ENCODE assay signal across 35 mouse cellular contexts in the genomic region with DNA sequence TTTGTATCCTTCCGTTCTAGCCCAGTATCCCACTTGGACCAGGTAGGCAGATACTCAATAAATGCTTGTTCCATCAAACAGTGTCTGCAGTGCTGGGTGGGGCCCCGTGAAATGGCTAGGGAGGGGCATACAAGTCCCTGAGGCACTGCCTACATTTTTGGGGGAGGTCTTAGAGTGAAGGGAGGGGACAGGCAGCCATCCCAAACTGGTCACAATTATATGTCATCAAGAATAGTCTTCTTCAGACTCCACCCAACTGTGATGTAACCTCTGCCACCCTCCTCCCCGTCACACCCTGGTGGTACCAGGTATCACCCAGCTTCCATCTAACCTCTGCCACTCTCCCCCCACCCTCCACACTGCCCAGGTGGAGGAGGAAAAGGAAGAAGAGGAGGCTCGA. TPM values are rescaled to one million over a fixed set of nuclear protein-coding genes. Genes with fewer than 3 reads are reported as not detected.
DNase-seq lines count a peak whose midpoint lies in the region; ATAC-seq and TF ChIP-seq lines count a peak whose summit lies in the region.
"Had no signal": no experiment of that assay in that cellular context is flagged by ENCODE, and none has a peak within 500 bp of the region (broad histone marks: within the 10 kb centered on the region; RNA-seq: fewer than 3 reads in every experiment).

No protein-coding gene starts in this region.

- H3K4me2 ChIP-seq in liver, embryonic 15.5 days = no peak overlapping the region
- H3K4me2 ChIP-seq in liver, embryonic 12.5 days = no peak overlapping the region
- H3K4me2 ChIP-seq in intestine, embryonic 16.5 days (ENCODE audit: low read depth, low read length) = no peak overlapping the region
- H3K4me2 ChIP-seq: heart, embryonic 11.5 days; hindbrain, embryonic 12.5 days; kidney, embryonic 15.5 days; limb, embryonic 15.5 days; lung, embryonic 14.5 days; midbrain, embryonic 13.5 days; neural tube, embryonic 15.5 days had no signal

- no peak for TF ChIP-seq CTCF in bone marrow, adult 2 months (IDR thresholded peaks at IDR 0.05; ENCODE audit: control insufficient read depth, insufficient read depth, low read length)
- no peak for TF ChIP-seq CTCF in kidney, adult 2 months (conservative IDR thresholded peaks at IDR 0.05; ENCODE audit: insufficient read depth, insufficient read length, low read depth, low read length)

- peaks cover 52% of the 10 kb centered on the region for H3K4me1 ChIP-seq in liver, embryonic 15.5 days (replicated peaks)
- H3K4me1 ChIP-seq in liver, embryonic 12.5 days = peaks cover 41% of the 10 kb centered on the region
- H3K4me1 ChIP-seq in bone marrow, adult 2 months (ENCODE audit: control insufficient read depth, insufficient read depth, low read length) = peaks cover 13% of the 10 kb centered on the region
- peaks cover 58% of the 10 kb centered on the region for H3K4me1 ChIP-seq in intestine, embryonic 16.5 days (ENCODE audit: control insufficient read depth, insufficient read depth, low read length)
- H3K4me1 ChIP-seq in kidney, adult 2 months (ENCODE audit: control insufficient read depth, insufficient read depth, low read length) = peaks cover 9% of the 10 kb centered on the region; the same call in 1 of the 2 replicates

- no peak for ATAC-seq in liver, embryonic 15.5 days (ENCODE audit: insufficient read depth)
- ATAC-seq in liver, embryonic 12.5 days = no peak
- no peak for ATAC-seq in intestine, embryonic 16.5 days
- peak; percentile 73 for ATAC-seq in neutrophil, adult 5-6 weeks (ENCODE audit: extremely low read depth, insufficient number of reproducible peaks, low FRiP score, poor library complexity, severe bottlenecking)
- ATAC-seq: forebrain, embryonic 14.5 days; hindbrain, postnatal 0 days; midbrain, embryonic 13.5 days had no signal

- WGBS in liver, embryonic 15.5 days (ENCODE audit: insufficient replicate concordance) = 39% methylated on average over 4 of the region's 4 CpGs
- 41% methylated on average over 4 of the region's 4 CpGs for WGBS in liver, embryonic 12.5 days (ENCODE audit: insufficient replicate concordance)
- WGBS in bone marrow, adult 2 months = 41% methylated on average over 4 of the region's 4 CpGs
- 46% methylated on average over 4 of the region's 4 CpGs for WGBS in intestine, embryonic 16.5 days
- WGBS in kidney, adult 2 months = 76% methylated on average over 4 of the region's 4 CpGs

- peak overlapping the region; percentile 54; the same call in 1 of the 2 replicates for H3K27ac ChIP-seq in liver, embryonic 15.5 days (replicated peaks)
- H3K27ac ChIP-seq in liver, embryonic 12.5 days = no peak overlapping the region
- peak overlapping the region; percentile 94 for H3K27ac ChIP-seq in bone marrow, adult 2 months (ENCODE audit: control insufficient read depth, insufficient read depth, low read depth, low read length, poor library complexity)
- H3K27ac ChIP-seq in intestine, embryonic 16.5 days (ENCODE audit: low read length) = peak overlapping the region; percentile 68
- H3K27ac ChIP-seq in kidney, adult 2 months (ENCODE audit: insufficient read depth, low read depth, low read length) = no peak overlapping the region
- H3K27ac ChIP-seq: hindbrain, embryonic 12.5 days; hindbrain, postnatal 0 days; kidney, embryonic 15.5 days; limb, embryonic 10.5 days; limb, embryonic 15.5 days; midbrain, embryonic 13.5 days; neural tube, embryonic 15.5 days had no signal

- no peaks in the 10 kb centered on the region for H3K36me3 ChIP-seq in liver, embryonic 15.5 days (replicated peaks)
- H3K36me3 ChIP-seq in liver, embryonic 12.5 days = no peaks in the 10 kb centered on the region
- no peaks in the 10 kb centered on the region for H3K36me3 ChIP-seq in intestine, embryonic 16.5 days (ENCODE audit: control insufficient read depth, insufficient read depth, low read length)
- H3K36me3 ChIP-seq in kidney, adult 2 months (ENCODE audit: control insufficient read depth, insufficient read depth, low read length) = no peaks in the 10 kb centered on the region
- H3K36me3 ChIP-seq: G1E; hindbrain, embryonic 12.5 days; kidney, embryonic 15.5 days; limb, embryonic 10.5 days; limb, embryonic 15.5 days; midbrain, embryonic 13.5 days; neural tube, embryonic 15.5 days had no signal

- no peaks in the 10 kb centered on the region for H3K9me3 ChIP-seq in liver, embryonic 15.5 days (replicated peaks)
- H3K9me3 ChIP-seq in liver, embryonic 12.5 days (replicated peaks) = no peaks in the 10 kb centered on the region
- H3K9me3 ChIP-seq in intestine, embryonic 16.5 days (ENCODE audit: control insufficient read depth, low read length) = no peaks in the 10 kb centered on the region
- H3K9me3 ChIP-seq: hindbrain, embryonic 12.5 days; kidney, embryonic 15.5 days; limb, embryonic 10.5 days; limb, embryonic 15.5 days; megakaryocyte, embryonic 14.5 days; midbrain, embryonic 13.5 days; neural tube, embryonic 15.5 days had no signal

- DNase-seq in spleen, adult 12 weeks (ENCODE audit: low spot score) = no peak
- no peak for DNase-seq in testis, postnatal 10 days (ENCODE audit: low spot score)
- no peak for DNase-seq in kidney, adult 2 months
- DNase-seq: cerebellum, adult 11-12 months; cerebellum, adult 9-11 months; gastrocnemius, postnatal 25 days; thymus, adult 2 months; thymus, postnatal 36 days had no signal

- TF ChIP-seq POLR2A in bone marrow, adult 2 months (IDR thresholded peaks at IDR 0.05; ENCODE audit: borderline replicate concordance, control insufficient read depth, low read depth, low read length) = no peak
- no peak for TF ChIP-seq POLR2A in kidney, adult 2 months (IDR thresholded peaks at IDR 0.05; ENCODE audit: low read depth, low read length)

- H3K4me3 ChIP-seq in liver, embryonic 15.5 days (replicated peaks) = no peak overlapping the region
- H3K4me3 ChIP-seq in liver, embryonic 12.5 days = no peak overlapping the region
- no peak overlapping the region for H3K4me3 ChIP-seq in bone marrow, adult 2 months (replicated peaks; ENCODE audit: control insufficient read depth, low read depth, low read length)
- H3K4me3 ChIP-seq in intestine, embryonic 16.5 days (ENCODE audit: low read length) = no peak overlapping the region
- H3K4me3 ChIP-seq in kidney, adult 2 months (ENCODE audit: insufficient read depth, low read depth, low read length) = no peak overlapping the region
- H3K4me3 ChIP-seq: hindbrain, embryonic 12.5 days; kidney, embryonic 15.5 days; limb, embryonic 10.5 days; limb, embryonic 15.5 days; midbrain, embryonic 13.5 days; neural tube, embryonic 15.5 days had no signal

- H3K9ac ChIP-seq in liver, embryonic 15.5 days = no peak overlapping the region
- H3K9ac ChIP-seq in liver, embryonic 12.5 days = no peak overlapping the region
- H3K9ac ChIP-seq in intestine, embryonic 16.5 days (ENCODE audit: low read depth, low read length) = no peak overlapping the region
- H3K9ac ChIP-seq: hindbrain, embryonic 12.5 days; kidney, embryonic 15.5 days; limb, embryonic 15.5 days; lung, embryonic 14.5 days; midbrain, embryonic 13.5 days; neural tube, embryonic 15.5 days had no signal

- H3K27me3 ChIP-seq in liver, embryonic 15.5 days = peaks cover 9% of the 10 kb centered on the region; the same call in 1 of the 2 replicates
- 0 out of 2 replicates have a peak, but pooled peaks cover 8% of the 10 kb centered on the region for H3K27me3 ChIP-seq in liver, embryonic 12.5 days (replicated peaks)
- no peaks in the 10 kb centered on the region for H3K27me3 ChIP-seq in intestine, embryonic 16.5 days (replicated peaks; ENCODE audit: control insufficient read depth, insufficient read depth, low read length)
- no peaks in the 10 kb centered on the region for H3K27me3 ChIP-seq in kidney, adult 2 months (replicated peaks; ENCODE audit: control insufficient read depth, insufficient read depth, low read length)
- H3K27me3 ChIP-seq: kidney, embryonic 15.5 days; limb, embryonic 15.5 days had no signal

RNA-seq across cellular contexts. Expression of gene Tnfrsf1a, which starts 4.3 kb away (rescaled TPM):
- polyA plus RNA-seq in liver, embryonic 15.5 days (2015; fragmentation: Nextera tagmentation; extraction: Ambion mirVana) = 29.4 and 31.0 TPM in 2 replicates
- 23.0 and 23.4 TPM in 2 replicates for polyA plus RNA-seq in liver, embryonic 12.5 days (2016; fragmentation: Nextera tagmentation; extraction: Ambion mirVana)
- polyA plus RNA-seq in bone marrow, adult 2 months (2011; ENCODE audit: insufficient read depth, insufficient read length, low replicate concordance, missing spikeins) = 18.4 and 63.5 TPM in 2 replicates
- 90.0 and 95.3 TPM in 2 replicates for polyA plus RNA-seq in intestine, embryonic 16.5 days (2015; fragmentation: Nextera tagmentation; extraction: Ambion mirVana)
- 202 and 215 TPM in 2 replicates for total RNA-seq in neutrophil, adult 5-6 weeks (2017)
- polyA plus RNA-seq in kidney, adult 2 months (2012; rRNA removed) = 98.6 and 109 TPM in 2 replicates
- total RNA-seq: G1E had no signal

RNA-seq across cellular contexts. Expression of gene Scnn1a, which starts 24.4 kb away (rescaled TPM):
- 0.64 and 0.79 TPM in 2 replicates for polyA plus RNA-seq in liver, embryonic 15.5 days (2015; fragmentation: Nextera tagmentation; extraction: Ambion mirVana)
- 0.23 and 0.50 TPM in 2 replicates for polyA plus RNA-seq in liver, embryonic 12.5 days (2016; fragmentation: Nextera tagmentation; extraction: Ambion mirVana)
- 1.7 and 5.6 TPM in 2 replicates for polyA plus RNA-seq in bone marrow, adult 2 months (2011; ENCODE audit: insufficient read depth, insufficient read length, low replicate concordance, missing spikeins)
- 5.0 and 7.6 TPM in 2 replicates for polyA plus RNA-seq in intestine, embryonic 16.5 days (2015; fragmentation: Nextera tagmentation; extraction: Ambion mirVana)
- 11.6 and 12.6 TPM in 2 replicates for total RNA-seq in neutrophil, adult 5-6 weeks (2017)
- 83.5 and 89.5 TPM in 2 replicates for polyA plus RNA-seq in kidney, adult 2 months (2012; rRNA removed)
- polyA plus RNA-seq: G1E had no signal

RNA-seq across cellular contexts. Expression of gene Ltbr, which starts 31.2 kb away (rescaled TPM):
- polyA plus RNA-seq in liver, embryonic 15.5 days (2015; fragmentation: Nextera tagmentation; extraction: Ambion mirVana) = 20.6 and 25.1 TPM in 2 replicates
- polyA plus RNA-seq in liver, embryonic 12.5 days (2016; fragmentation: Nextera tagmentation; extraction: Ambion mirVana) = 19.2 and 22.9 TPM in 2 replicates
- 12.4 and 23.2 TPM in 2 replicates for polyA plus RNA-seq in bone marrow, adult 2 months (2011; ENCODE audit: insufficient read depth, insufficient read length, low replicate concordance, missing spikeins)
- polyA plus RNA-seq in intestine, embryonic 16.5 days (2015; fragmentation: Nextera tagmentation; extraction: Ambion mirVana) = 106 and 107 TPM in 2 replicates
- 43.7 and 45.6 TPM in 2 replicates for total RNA-seq in neutrophil, adult 5-6 weeks (2017)
- polyA plus RNA-seq in kidney, adult 2 months (2012; rRNA removed) = 97.1 and 116 TPM in 2 replicates
- total RNA-seq: G1E had no signal
- polyA plus RNA-seq: G1E had no signal

RNA-seq across cellular contexts. Expression of gene Plekhg6, which starts 35.7 kb away (rescaled TPM):
- 0.70 and 0.86 TPM in 2 replicates for polyA plus RNA-seq in liver, embryonic 15.5 days (2015; fragmentation: Nextera tagmentation; extraction: Ambion mirVana)
- polyA plus RNA-seq in liver, embryonic 12.5 days (2016; fragmentation: Nextera tagmentation; extraction: Ambion mirVana) = 0.37 and 0.39 TPM in 2 replicates
- polyA plus RNA-seq in bone marrow, adult 2 months (2011; ENCODE audit: insufficient read depth, insufficient read length, low replicate concordance, missing spikeins) = 0.45 TPM in 1 of 2 replicates, not detected in the other
- 13.2 and 19.1 TPM in 2 replicates for polyA plus RNA-seq in intestine, embryonic 16.5 days (2015; fragmentation: Nextera tagmentation; extraction: Ambion mirVana)
- 0.25 and 0.35 TPM in 2 replicates for total RNA-seq in neutrophil, adult 5-6 weeks (2017)
- 6.1 and 7.1 TPM in 2 replicates for polyA plus RNA-seq in kidney, adult 2 months (2012; rRNA removed)
- total RNA-seq: common myeloid progenitor, adult 5-6 weeks; G1E; gastrocnemius, adult 18-20 months; gastrocnemius, postnatal 25 days; heart, adult 18-20 months; heart, postnatal 36 days; layer of hippocampus, postnatal 25 days had no signal
- polyA plus RNA-seq: forebrain, embryonic 14.5 days; G1E; heart, embryonic 11.5 days had no signal

RNA-seq across cellular contexts. Expression of gene Tuba3a, which starts 59.0 kb away (rescaled TPM):
- not detected in 2 replicates for polyA plus RNA-seq in liver, embryonic 15.5 days (2015; fragmentation: Nextera tagmentation; extraction: Ambion mirVana)
- polyA plus RNA-seq in liver, embryonic 12.5 days (2016; fragmentation: Nextera tagmentation; extraction: Ambion mirVana) = not detected in 2 replicates
- polyA plus RNA-seq in bone marrow, adult 2 months (2011; ENCODE audit: insufficient read depth, insufficient read length, low replicate concordance, missing spikeins) = not detected in 2 replicates
- 0.09 and 0.17 TPM in 2 replicates for polyA plus RNA-seq in intestine, embryonic 16.5 days (2015; fragmentation: Nextera tagmentation; extraction: Ambion mirVana)
- 0.23 TPM in 1 of 2 replicates, not detected in the other for total RNA-seq in neutrophil, adult 5-6 weeks (2017)
- 0.39 and 0.86 TPM in 2 replicates for polyA plus RNA-seq in kidney, adult 2 months (2012; rRNA removed)
- total RNA-seq: adrenal gland, postnatal 10 days; common myeloid progenitor, adult 5-6 weeks; G1E; gastrocnemius, adult 18-20 months; gastrocnemius, postnatal 25 days; heart, adult 18-20 months; heart, postnatal 36 days; hindbrain, postnatal 0 days; layer of hippocampus, adult 18-20 months; layer of hippocampus, postnatal 25 days; left cerebral cortex, adult 8-10 months had no signal
- polyA plus RNA-seq: G1E; heart, embryonic 16.5 days; hindbrain, embryonic 12.5 days; hindbrain, postnatal 0 days; limb, embryonic 15.5 days; neural tube, embryonic 15.5 days; stomach, embryonic 14.5 days had no signal

Comparison
In these comparisons a context has a peak if more than half of its experiments do, and no peak if none do; other contexts are left out.
1. H3K27ac ChIP-seq: peak in liver, embryonic 15.5 days (single experiment), bone marrow, adult 2 months (single experiment) and intestine, embryonic 16.5 days (single experiment); none in liver, embryonic 12.5 days (single experiment) and kidney, adult 2 months (single experiment).